Mouse (Mus musculus) liver, adult 2 months (tissue): ENCODE data around the gene Rgs5. TPM values are rescaled to one million over a fixed set of nuclear protein-coding genes. Genes with fewer than 3 reads are reported as not detected.
A peak's percentile ranks its signal among the peaks of the same experiment; 100 is the strongest.

ENCODE experiments used
- DNase-seq: peaks from one replicate; pipeline ENCODE4 v3.0.0-alpha.2; 2011; ENCODE audit warnings: low read depth, low spot score; ENCODE audit errors: extremely low read depth
- H3K27ac ChIP-seq: fragments of 200-500 bp; replicated peaks from 2 replicates; pipeline ENCODE4 v1.5.1; 2012; ENCODE audit warnings: low read depth, mild to moderate bottlenecking, control low read depth, inconsistent platforms, low read length; ENCODE audit not compliant: insufficient read depth
- H3K27me3 ChIP-seq: fragments of 200-500 bp; 2 replicates; pipeline ENCODE4 v1.6.1; 2012; ENCODE audit warnings: mild to moderate bottlenecking, moderate library complexity, low read length, inconsistent platforms; ENCODE audit not compliant: control insufficient read depth, insufficient read depth
- H3K36me3 ChIP-seq: fragments of 200-500 bp; 2 replicates; pipeline ENCODE4 v1.6.1; 2012; ENCODE audit warnings: low read length, inconsistent platforms; ENCODE audit not compliant: control insufficient read depth, insufficient read depth
- H3K4me1 ChIP-seq: fragments of 200-500 bp; 2 replicates; pipeline ENCODE4 v1.6.1; 2011; ENCODE audit warnings: low read length; ENCODE audit not compliant: control insufficient read depth, insufficient read depth
- H3K4me3 ChIP-seq: fragments of 200-500 bp; 2 replicates; pipeline ENCODE4 v1.5.1; 2011; ENCODE audit warnings: low read depth, mild to moderate bottlenecking, control low read depth, low read length, moderate library complexity; ENCODE audit not compliant: insufficient read depth
- H3K79me2 ChIP-seq: fragments of 200-500 bp; 2 replicates; pipeline ENCODE4 v1.6.1; 2012; ENCODE audit warnings: inconsistent platforms, mild to moderate bottlenecking, low read length, moderate library complexity; ENCODE audit not compliant: control insufficient read depth, insufficient read depth
- H3K9ac ChIP-seq: fragments of 200-500 bp; 2 replicates; pipeline ENCODE4 v1.6.1; 2012; ENCODE audit warnings: low read depth, mild to moderate bottlenecking, control low read depth, inconsistent platforms, low read length
- CTCF ChIP-seq: fragments of 200-500 bp; IDR thresholded peaks from 2 replicates; pipeline ENCODE4 v1.5.1; 2011; ENCODE audit warnings: low read depth, low read length, control low read depth
- POLR2A ChIP-seq: fragments of 200-500 bp; IDR thresholded peaks from 2 replicates; pipeline ENCODE4 v1.6.1; 2011; ENCODE audit warnings: low read length, control low read depth; ENCODE audit not compliant: insufficient read depth; ENCODE audit errors: extremely low read depth
- WGBS: fragments of 180-500 bp; shearing (Covaris S2); methylation state at CpG from one replicate; pipeline ENCODE4 v1.1.7; 2018; 5-methylcytosine and 5-hydroxymethylcytosine counted together
- polyA plus RNA-seq: library from polyadenylated mRNA; depleted of rRNA; stranded (reverse); fragments of >200 nt; gene quantifications from 2 replicates; pipeline ENCODE4 v1.2.3, GENCODE M21; 2012
- total RNA-seq: library from RNA; depleted of rRNA; stranded (reverse); fragments of >200 nt; gene quantifications from 2 replicates; pipeline ENCODE4 v1.2.3, GENCODE M21; 2014

Gene Rgs5
- total and polyA plus RNA-seq, 2 experiments = 6.9 to 31.3 TPM

DNA sequence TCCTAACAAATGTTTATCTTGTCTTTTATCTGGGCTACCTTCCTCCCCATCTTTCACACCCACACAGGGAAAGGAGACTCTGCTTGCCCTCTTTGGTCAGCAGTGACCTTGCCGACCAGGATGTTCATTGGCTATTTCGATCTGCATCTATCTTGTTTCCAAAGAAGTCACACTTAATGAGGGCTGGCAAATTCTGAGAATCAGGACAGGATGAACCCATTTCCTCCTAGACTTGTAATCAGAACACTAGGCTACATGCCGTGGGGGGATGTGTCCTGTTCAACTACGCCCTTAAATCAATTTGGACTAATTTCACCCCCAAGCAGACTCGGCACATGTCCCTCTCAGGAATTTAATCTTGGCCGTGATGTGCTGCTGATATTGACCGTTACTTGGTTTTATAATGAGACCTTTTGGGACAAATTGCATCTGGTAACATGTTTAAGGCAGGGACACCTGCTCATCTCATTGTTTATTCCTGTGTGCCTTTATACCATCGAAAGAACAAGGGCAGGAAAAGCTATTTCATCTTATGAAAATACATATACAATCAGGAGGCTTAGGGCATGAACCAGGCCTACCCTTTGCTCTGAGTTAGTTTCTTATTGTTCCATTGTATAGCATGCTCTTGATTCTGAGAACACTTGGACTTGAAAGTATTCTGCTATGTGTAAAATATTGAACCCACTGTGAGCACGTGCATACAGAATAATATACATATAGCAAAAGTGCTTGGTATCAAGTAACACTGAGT is 25.3 kb downstream of the Rgs5 start:
- TF ChIP-seq POLR2A (no peak), CTCF (no peak)
- 70% methylated on average over 9 of the region's 9 CpGs for WGBS
- Histone ChIP-seq H3K27ac (no peak overlapping the region), H3K79me2 (no peaks in the 10 kb centered on the region), H3K27me3 (no peaks in the 10 kb centered on the region), H3K4me1 (no peaks in the 10 kb centered on the region; the same call in 1 of the 2 replicates), H3K4me3 (no peak overlapping the region), H3K9ac (no peak overlapping the region), H3K36me3 (no peaks in the 10 kb centered on the region)
- DNase-seq = peak; percentile 20

GRCm38 (mm10) chr1:169682775-169683497 is 27.6 kb downstream of the Rgs5 start:
- H3K27ac ChIP-seq = no peak overlapping the region
- no peak overlapping the region for H3K9ac ChIP-seq
- no peaks in the 10 kb centered on the region for H3K27me3 ChIP-seq
- WGBS = 77% methylated on average over 7 of the region's 7 CpGs
- TF ChIP-seq POLR2A (no peak), CTCF (no peak)
- no peaks in the 10 kb centered on the region; the same call in 1 of the 2 replicates for H3K4me1 ChIP-seq
- no peaks in the 10 kb centered on the region for H3K36me3 ChIP-seq
- H3K79me2 ChIP-seq = no peaks in the 10 kb centered on the region
- H3K4me3 ChIP-seq = no peak overlapping the region
- DNase-seq = peak; percentile 23

DNA sequence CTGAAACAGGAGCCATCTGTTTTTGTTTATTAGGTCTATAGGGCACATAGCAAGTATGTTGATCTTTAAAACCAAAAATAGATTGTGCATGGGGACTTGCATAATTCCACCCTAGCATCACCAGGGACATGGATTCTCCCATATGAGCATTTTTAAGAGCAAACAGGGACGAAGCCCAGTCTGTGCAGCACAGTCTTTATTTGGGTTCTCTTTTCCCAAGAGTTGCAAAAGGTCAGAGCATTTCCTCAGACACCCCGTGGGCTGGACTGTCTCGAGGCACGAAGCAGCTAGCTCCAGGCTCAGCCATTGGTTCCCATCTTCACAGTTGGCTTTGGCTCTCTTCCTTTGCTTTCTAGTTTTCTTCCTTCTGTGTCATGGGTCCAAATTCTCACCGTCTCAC is 30.0 kb downstream of the Rgs5 start:
- Histone ChIP-seq H3K27ac (no peak overlapping the region), H3K9ac (no peak overlapping the region), H3K79me2 (no peaks in the 10 kb centered on the region), H3K4me3 (no peak overlapping the region), H3K27me3 (no peaks in the 10 kb centered on the region), H3K36me3 (no peaks in the 10 kb centered on the region), H3K4me1 (no peaks in the 10 kb centered on the region; the same call in 1 of the 2 replicates)
- DNase-seq = peak; percentile 14
- TF ChIP-seq POLR2A = no peak
- TF ChIP-seq CTCF = no peak
- 76% methylated on average over 5 of the region's 5 CpGs for WGBS

- 72% methylated on average over 2 of the region's 2 CpGs for WGBS
- no peak for TF ChIP-seq CTCF
- TF ChIP-seq POLR2A = no peak
Observed at GRCm38 (mm10) chr1:169693040-169693439, 37.7 kb downstream of the Rgs5 start.

GRCm38 (mm10) chr1:169693537-169693936 is 38.2 kb downstream of the Rgs5 start:
- H3K79me2 ChIP-seq = no peaks in the 10 kb centered on the region
- no peak overlapping the region for H3K9ac ChIP-seq
- no peak overlapping the region for H3K27ac ChIP-seq
- 50% methylated on average over 3 of the region's 3 CpGs for WGBS
- no peak for DNase-seq
- no peaks in the 10 kb centered on the region for H3K36me3 ChIP-seq
- TF ChIP-seq CTCF = no peak
- TF ChIP-seq POLR2A = no peak
- H3K27me3 ChIP-seq = no peaks in the 10 kb centered on the region
- H3K4me3 ChIP-seq = no peak overlapping the region
- no peaks in the 10 kb centered on the region for H3K4me1 ChIP-seq

More at GRCm38 (mm10) chr1:169693040-169693439, 37.7 kb downstream of the Rgs5 start:
- no peaks in the 10 kb centered on the region for H3K79me2 ChIP-seq
- DNase-seq = no peak
- H3K27me3 ChIP-seq = no peaks in the 10 kb centered on the region
- H3K4me3 ChIP-seq = no peak overlapping the region
- no peaks in the 10 kb centered on the region for H3K36me3 ChIP-seq
- no peaks in the 10 kb centered on the region for H3K4me1 ChIP-seq
- no peak overlapping the region for H3K9ac ChIP-seq
- no peak overlapping the region for H3K27ac ChIP-seq
